Mouse (Mus musculus) kidney, adult 2 months (tissue): ENCODE results near the gene Ttll5.

Experiments used
- CTCF ChIP-seq: fragments of 200-500 bp; conservative IDR thresholded peaks from 2 replicates; pipeline ENCODE4 v1.5.1; 2011; ENCODE audit warnings: low read depth, mild to moderate bottlenecking, control low read depth, low read length, moderate library complexity, mixed read lengths; ENCODE audit not compliant: insufficient read depth, insufficient read length
- POLR2A ChIP-seq: fragments of 200-500 bp; IDR thresholded peaks from one replicate; pipeline ENCODE4 v1.6.1; 2011; ENCODE audit warnings: low read depth, low read length, control low read depth

- TF ChIP-seq POLR2A = no peak
- TF ChIP-seq CTCF = no peak
Measured at GRCm38 (mm10) chr12:86046141-86046540, 221.7 kb downstream of the Ttll5 start.
